Mouse (Mus musculus) hindbrain, embryonic 11.5 days (tissue): Measurements from ENCODE around the gene 2310034C09Rik. TPM values are rescaled to one million over a fixed set of nuclear protein-coding genes. Genes with fewer than 3 reads are reported as not detected.
A peak's percentile ranks its signal among the peaks of the same experiment; 100 is the strongest.
"Not testable (repeated sequence)": the region's sequence is repeated elsewhere in the genome, so short reads cannot be mapped to it uniquely, and the experiment has no call there.

Experiments
- ATAC-seq: fragments of 200-750 bp; cut with Nextera tagmentation; 2 replicates; pipeline ENCODE4 v1.8.0; 2017; ENCODE audit warnings: mild to moderate bottlenecking, moderate TSS enrichment, moderate library complexity; ENCODE audit not compliant: low FRiP score
- DNase-seq: peaks from one replicate; pipeline ENCODE4 v3.0.0-alpha.2; 2015; ENCODE audit warnings: low spot score
- H3K27ac ChIP-seq: fragments of 300-500 bp; sonication (generic); 2 replicates; pipeline ENCODE4 v1.5.1; 2014; ENCODE audit warnings: mild to moderate bottlenecking, low read depth, low read length
- H3K27me3 ChIP-seq: fragments of 300-500 bp; sonication (generic); 2 replicates; pipeline ENCODE4 v1.6.1; 2014; ENCODE audit warnings: mild to moderate bottlenecking, low read length, moderate library complexity, mixed read lengths; ENCODE audit not compliant: control insufficient read depth, insufficient read depth
- H3K36me3 ChIP-seq: fragments of 300-500 bp; sonication (generic); 2 replicates; pipeline ENCODE4 v1.6.1; 2014; ENCODE audit warnings: mild to moderate bottlenecking, low read length, moderate library complexity, mixed read lengths; ENCODE audit not compliant: control insufficient read depth, insufficient read depth
- H3K4me1 ChIP-seq: fragments of 300-500 bp; sonication (generic); replicated peaks from 2 replicates; pipeline ENCODE4 v1.6.1; 2014; ENCODE audit warnings: low read length, mixed read lengths; ENCODE audit not compliant: control insufficient read depth, insufficient read depth
- H3K4me2 ChIP-seq: fragments of 300-500 bp; sonication (generic); replicated peaks from 2 replicates; pipeline ENCODE4 v1.6.1; 2014; ENCODE audit warnings: mild to moderate bottlenecking, low read depth, low read length
- H3K4me3 ChIP-seq: fragments of 300-500 bp; sonication (generic); 2 replicates; pipeline ENCODE4 v1.5.1; 2014; ENCODE audit warnings: low read depth, low read length
- H3K9ac ChIP-seq: fragments of 300-500 bp; sonication (generic); 2 replicates; pipeline ENCODE4 v1.6.1; 2014; ENCODE audit warnings: low read depth, low read length
- H3K9me3 ChIP-seq: fragments of 300-500 bp; sonication (generic); 2 replicates; pipeline ENCODE4 v1.6.1; 2016; ENCODE audit warnings: low read length; ENCODE audit not compliant: control insufficient read depth
- WGBS: fragments of 180-500 bp; shearing (Covaris S2); extraction: QIAGEN DNeasy Blood & Tissue Kit; methylation state at CpG from one replicate; pipeline ENCODE4 v1.1.7; 2014; 5-methylcytosine and 5-hydroxymethylcytosine counted together
- polyA plus RNA-seq: library from polyadenylated mRNA; unstranded; fragments of >200 nt; fragmentation: Nextera tagmentation; extraction: Ambion mirVana; gene quantifications from 2 replicates; pipeline ENCODE4 v1.2.1, GENCODE M21; 2014

Gene 2310034C09Rik
- polyA plus RNA-seq, result not detected in 2 replicates

GRCm38 (mm10) chr16:88758547-88758946, at the start of gene 2310034C09Rik:
2310034C09Rik (plus strand) TSS chr16:88758847.
- H3K36me3 ChIP-seq, H3K9ac ChIP-seq, H3K27me3 ChIP-seq, DNase-seq, H3K4me3 ChIP-seq, H3K9me3 ChIP-seq, H3K4me1 ChIP-seq, ATAC-seq, H3K4me2 ChIP-seq, H3K27ac ChIP-seq: not testable (repeated sequence)
- 89% methylated on average over 3 of the region's 3 CpGs for WGBS

GRCm38 (mm10) chr16:88710757-88711156, 47.9 kb upstream of the 2310034C09Rik start:
- WGBS, result 75% methylated on average over 4 of the region's 4 CpGs

GRCm38 (mm10) chr16:88711245-88711644, 47.4 kb upstream of the 2310034C09Rik start:
- no peak overlapping the region for H3K4me2 ChIP-seq
- WGBS, result 90% methylated on average over 6 of the region's 6 CpGs
- DNase-seq (no peak), ATAC-seq (no peak)
- no peak overlapping the region for H3K27ac ChIP-seq
- no peaks in the 10 kb centered on the region for H3K36me3 ChIP-seq
- H3K27me3 ChIP-seq, result no peaks in the 10 kb centered on the region
- no peak overlapping the region for H3K9ac ChIP-seq
- H3K4me3 ChIP-seq, result no peak overlapping the region
- H3K9me3 ChIP-seq, result no peaks in the 10 kb centered on the region
- no peaks in the 10 kb centered on the region for H3K4me1 ChIP-seq

More at GRCm38 (mm10) chr16:88710757-88711156, 47.9 kb upstream of the 2310034C09Rik start:
- 0 out of 2 replicates have a peak, but pooled peaks have one; percentile 23 for ATAC-seq
- Histone ChIP-seq H3K27ac (no peak overlapping the region), H3K4me2 (no peak overlapping the region), H3K27me3 (no peaks in the 10 kb centered on the region), H3K4me3 (no peak overlapping the region), H3K9me3 (no peaks in the 10 kb centered on the region), H3K4me1 (no peaks in the 10 kb centered on the region), H3K9ac (no peak overlapping the region), H3K36me3 (no peaks in the 10 kb centered on the region)
- no peak for DNase-seq

- H3K36me3 ChIP-seq, result no peaks in the 10 kb centered on the region
- no peak overlapping the region for H3K27ac ChIP-seq
- H3K4me2 ChIP-seq, result no peak overlapping the region
- no peak for ATAC-seq
- H3K4me1 ChIP-seq, result no peaks in the 10 kb centered on the region
- no peaks in the 10 kb centered on the region for H3K27me3 ChIP-seq
- no peak overlapping the region for H3K9ac ChIP-seq
- no peak overlapping the region for H3K4me3 ChIP-seq
- no peak for DNase-seq
- no peaks in the 10 kb centered on the region for H3K9me3 ChIP-seq
Measured at GRCm38 (mm10) chr16:88716549-88716948, 42.1 kb upstream of the 2310034C09Rik start.

GRCm38 (mm10) chr16:88720031-88720430, 38.6 kb upstream of the 2310034C09Rik start:
- 24% methylated on average over 1 of the region's 1 CpGs for WGBS
- H3K9me3 ChIP-seq, result no peaks in the 10 kb centered on the region
- H3K9ac ChIP-seq, result no peak overlapping the region
- H3K4me1 ChIP-seq, result no peaks in the 10 kb centered on the region
- ATAC-seq (no peak), DNase-seq (no peak)
- no peak overlapping the region for H3K27ac ChIP-seq
- no peak overlapping the region for H3K4me2 ChIP-seq
- no peaks in the 10 kb centered on the region for H3K36me3 ChIP-seq
- H3K27me3 ChIP-seq, result no peaks in the 10 kb centered on the region
- no peak overlapping the region for H3K4me3 ChIP-seq

GRCm38 (mm10) chr16:88728812-88729275, 29.8 kb upstream of the 2310034C09Rik start, which contains the start of gene Krtap13-1:
Krtap13-1 (plus strand) TSS chr16:88728862.
- H3K9ac ChIP-seq, result no peak within 1 kb of the TSS
- H3K4me3 ChIP-seq, result no peak within 1 kb of the TSS
- H3K27ac ChIP-seq, result no peak within 1 kb of the TSS
- 82% methylated on average over 4 of the region's 4 CpGs for WGBS
- no peaks in the 10 kb centered on the region for H3K9me3 ChIP-seq
- no peak within 1 kb of the TSS for H3K4me2 ChIP-seq
- no peaks in the 10 kb centered on the region for H3K27me3 ChIP-seq
- no peaks in the 10 kb centered on the region for H3K36me3 ChIP-seq
- H3K4me1 ChIP-seq, result no peaks in the 10 kb centered on the region
- ATAC-seq (no peak), DNase-seq (no peak)

GRCm38 (mm10) chr16:88735391-88735790, 23.3 kb upstream of the 2310034C09Rik start:
- Histone ChIP-seq H3K4me3 (no peak overlapping the region), H3K4me2 (no peak overlapping the region), H3K27me3 (no peaks in the 10 kb centered on the region), H3K27ac (no peak overlapping the region), H3K4me1 (no peaks in the 10 kb centered on the region), H3K9ac (no peak overlapping the region), H3K36me3 (no peaks in the 10 kb centered on the region), H3K9me3 (no peaks in the 10 kb centered on the region)
- DNase-seq, result no peak
- 79% methylated on average over 2 of the region's 2 CpGs for WGBS
- no peak for ATAC-seq

GRCm38 (mm10) chr16:88744750-88745340, 13.8 kb upstream of the 2310034C09Rik start:
- H3K4me1 ChIP-seq, result no peaks in the 10 kb centered on the region
- H3K9me3 ChIP-seq, result no peaks in the 10 kb centered on the region
- no peak overlapping the region for H3K9ac ChIP-seq
- no peaks in the 10 kb centered on the region for H3K27me3 ChIP-seq
- DNase-seq, result no peak
- no peak overlapping the region for H3K4me3 ChIP-seq
- no peak overlapping the region for H3K27ac ChIP-seq
- H3K36me3 ChIP-seq, result no peaks in the 10 kb centered on the region
- 83% methylated on average over 4 of the region's 4 CpGs for WGBS
- no peak overlapping the region for H3K4me2 ChIP-seq
- no peak for ATAC-seq

GRCm38 (mm10) chr16:88747943-88748342, 10.7 kb upstream of the 2310034C09Rik start:
- H3K27ac ChIP-seq, result no peak overlapping the region
- no peak overlapping the region for H3K4me3 ChIP-seq
- H3K36me3 ChIP-seq, result no peaks in the 10 kb centered on the region
- DNase-seq (no peak), ATAC-seq (no peak)
- H3K4me1 ChIP-seq, result no peaks in the 10 kb centered on the region
- no peaks in the 10 kb centered on the region for H3K27me3 ChIP-seq
- 77% methylated on average over 4 of the region's 4 CpGs for WGBS
- H3K4me2 ChIP-seq, result no peak overlapping the region
- no peaks in the 10 kb centered on the region for H3K9me3 ChIP-seq
- no peak overlapping the region for H3K9ac ChIP-seq
